Comparison of ENCODE assay signal across 22 mouse cellular contexts in genomic region chr7:114011726-114012443, GRCm38 (mm10).
"Had no signal": no experiment of that assay in that cellular context is flagged by ENCODE, and none has a peak within 500 bp of the region (broad histone marks: within the 10 kb centered on the region; RNA-seq: fewer than 3 reads in every experiment).

No protein-coding gene starts in this region.

- H3K27ac ChIP-seq: kidney, postnatal 0 days; layer of hippocampus, adult 2 months; limb, embryonic 10.5 days; limb, embryonic 13.5 days; liver, embryonic 12.5 days; liver, embryonic 15.5 days; lung, embryonic 15.5 days; midbrain, embryonic 13.5 days; neural tube, embryonic 13.5 days; stomach, embryonic 15.5 days had no signal

- H3K4me3 ChIP-seq: layer of hippocampus, adult 2 months; limb, embryonic 10.5 days; limb, embryonic 13.5 days; liver, embryonic 12.5 days; liver, embryonic 15.5 days; lung, embryonic 15.5 days; megakaryocyte, embryonic 14.5 days; midbrain, embryonic 13.5 days; neural tube, embryonic 13.5 days; stomach, embryonic 15.5 days had no signal

- H3K9ac ChIP-seq: limb, embryonic 13.5 days; liver, embryonic 12.5 days; liver, embryonic 15.5 days; lung, embryonic 15.5 days; midbrain, embryonic 13.5 days; neural tube, embryonic 13.5 days; stomach, embryonic 15.5 days had no signal

- H3K4me2 ChIP-seq: limb, embryonic 13.5 days; liver, embryonic 12.5 days; liver, embryonic 15.5 days; lung, embryonic 15.5 days; midbrain, embryonic 13.5 days; neural tube, embryonic 13.5 days; stomach, embryonic 15.5 days had no signal

- H3K4me1 ChIP-seq: limb, embryonic 10.5 days; limb, embryonic 13.5 days; liver, embryonic 12.5 days; liver, embryonic 15.5 days; lung, embryonic 15.5 days; megakaryocyte, embryonic 14.5 days; stomach, embryonic 15.5 days had no signal

- ATAC-seq: liver, embryonic 12.5 days; midbrain, embryonic 13.5 days had no signal

- H3K27me3 ChIP-seq: limb, embryonic 13.5 days; liver, embryonic 15.5 days; lung, embryonic 15.5 days; midbrain, embryonic 13.5 days; neural tube, embryonic 13.5 days; stomach, embryonic 15.5 days had no signal

- H3K36me3 ChIP-seq: limb, embryonic 10.5 days; limb, embryonic 13.5 days; liver, embryonic 12.5 days; liver, embryonic 15.5 days; lung, embryonic 15.5 days; midbrain, embryonic 13.5 days; neural tube, embryonic 13.5 days; stomach, embryonic 15.5 days had no signal

- DNase-seq: kidney, postnatal 25 days; layer of hippocampus, adult 9-11 months; liver; lung, adult 18-20 months; lung, postnatal 10 days; lung, postnatal 36 days; retina, postnatal 1 day; right cerebral cortex, postnatal 25 days; spleen, adult 18-20 months; thymus, adult 18-20 months; thymus, postnatal 36 days had no signal

- H3K9me3 ChIP-seq: limb, embryonic 10.5 days; limb, embryonic 13.5 days; liver, embryonic 12.5 days; liver, embryonic 15.5 days; lung, embryonic 15.5 days; megakaryocyte, embryonic 14.5 days; midbrain, embryonic 13.5 days; neural tube, embryonic 13.5 days; stomach, embryonic 15.5 days had no signal
